Mouse (Mus musculus) cerebellum, adult 9-11 months (tissue): ENCODE data around the gene Rgs6.
A peak's percentile ranks its signal among the peaks of the same experiment; 100 is the strongest.

Source experiments
- DNase-seq: peaks from one replicate; pipeline ENCODE4 v3.0.0; 2022

Gene Rgs6

GRCm38 (mm10) chr12:82649991-82650390, 61.9 kb downstream of the Rgs6 start:
- no peak for DNase-seq

GRCm38 (mm10) chr12:82664598-82664997, 76.5 kb downstream of the Rgs6 start:
- DNase-seq, result no peak

- DNase-seq, result peak; percentile 28
These were observed 79.3 kb downstream of the Rgs6 start for GRCm38 (mm10) chr12:82667441-82667840.

GRCm38 (mm10) chr12:82670201-82670737, 82.2 kb downstream of the Rgs6 start:
- DNase-seq, result no peak

GRCm38 (mm10) chr12:82671591-82671990, 83.5 kb downstream of the Rgs6 start:
- DNase-seq, result no peak

- no peak for DNase-seq
These were observed 87.0 kb downstream of the Rgs6 start for GRCm38 (mm10) chr12:82675137-82675536.

- DNase-seq, result no peak
These were observed 98.9 kb downstream of the Rgs6 start for GRCm38 (mm10) chr12:82687015-82687414.

- DNase-seq, result no peak
These were observed 110.9 kb downstream of the Rgs6 start for GRCm38 (mm10) chr12:82698886-82699527.

GRCm38 (mm10) chr12:82699528-82699905, 111.4 kb downstream of the Rgs6 start:
- DNase-seq, result no peak

GRCm38 (mm10) chr12:82700241-82700640, 112.1 kb downstream of the Rgs6 start:
- no peak for DNase-seq

- DNase-seq, result peak; percentile 20
These were observed 112.7 kb downstream of the Rgs6 start for GRCm38 (mm10) chr12:82700840-82701239.

GRCm38 (mm10) chr12:82701359-82701758, 113.3 kb downstream of the Rgs6 start:
- DNase-seq, result no peak

- no peak for DNase-seq
These were observed 122.3 kb downstream of the Rgs6 start for GRCm38 (mm10) chr12:82710376-82710775.

GRCm38 (mm10) chr12:82714284-82714683, 126.2 kb downstream of the Rgs6 start:
- no peak for DNase-seq

- DNase-seq, result no peak
These were observed 135.0 kb downstream of the Rgs6 start for GRCm38 (mm10) chr12:82723017-82723540.

GRCm38 (mm10) chr12:82726255-82726654, 138.2 kb downstream of the Rgs6 start:
- DNase-seq, result no peak

- no peak for DNase-seq
These were observed 143.5 kb downstream of the Rgs6 start for GRCm38 (mm10) chr12:82731587-82731986.

GRCm38 (mm10) chr12:82742955-82743354, 154.9 kb downstream of the Rgs6 start:
- peak; percentile 12 for DNase-seq

- no peak for DNase-seq
These were observed 155.9 kb downstream of the Rgs6 start for GRCm38 (mm10) chr12:82744026-82744425.

- no peak for DNase-seq
These were observed 156.7 kb downstream of the Rgs6 start for GRCm38 (mm10) chr12:82744826-82745225.

- no peak for DNase-seq
These were observed 159.0 kb downstream of the Rgs6 start for GRCm38 (mm10) chr12:82747099-82747498.

GRCm38 (mm10) chr12:82751846-82752245, 163.8 kb downstream of the Rgs6 start:
- DNase-seq, result no peak

- DNase-seq, result no peak
These were observed 166.4 kb downstream of the Rgs6 start for GRCm38 (mm10) chr12:82754501-82754900.

GRCm38 (mm10) chr12:82756756-82757155, 168.7 kb downstream of the Rgs6 start:
- DNase-seq, result no peak

GRCm38 (mm10) chr12:82757367-82757766, 169.3 kb downstream of the Rgs6 start:
- no peak for DNase-seq
